In genomic region chr11:112782357-112783121, GRCm38 (mm10) we compare ENCODE assay signal across 8 mouse cellular contexts. TPM values are rescaled to one million over a fixed set of nuclear protein-coding genes. Genes with fewer than 3 reads are reported as not detected.
A peak's percentile ranks its signal among the peaks of the same experiment; 100 is the strongest.
DNase-seq lines count a peak whose midpoint lies in the region; ATAC-seq and TF ChIP-seq lines count a peak whose summit lies in the region.

No protein-coding gene starts in this region.

- DNase-seq in left cerebral cortex, adult 18-20 months (ENCODE audit: low spot score in 2 of 2): peak; percentile 11 to 50
- DNase-seq in left cerebral cortex, adult 9 months (ENCODE audit: low spot score in 2 of 2): no peak
- DNase-seq in gastrocnemius, postnatal 10 days: peak; percentile 68
- DNase-seq in lung, postnatal 10 days: peak; percentile 58
- DNase-seq in right cerebral cortex, postnatal 4 days: peak; percentile 36
- no peak for DNase-seq in spleen, postnatal 36 days (ENCODE audit: low spot score in 2 of 2)

- peak; percentile 53 for ATAC-seq in kidney, embryonic 16.5 days (ENCODE audit: low FRiP score, low TSS enrichment)

- H3K27ac ChIP-seq in bone marrow macrophage, adult 2 months (ENCODE audit: insufficient read depth, low read depth, low read length): no peak overlapping the region
- peak overlapping the region; percentile 87 for H3K27ac ChIP-seq in kidney, embryonic 16.5 days (ENCODE audit: low read length)

- H3K9me3 ChIP-seq in kidney, embryonic 16.5 days (ENCODE audit: low read length): no peaks in the 10 kb centered on the region

- H3K4me1 ChIP-seq in bone marrow macrophage, adult 2 months (ENCODE audit: control insufficient read depth, insufficient read depth, low read length): no peaks in the 10 kb centered on the region
- H3K4me1 ChIP-seq in kidney, embryonic 16.5 days (ENCODE audit: insufficient read depth, low read length): peaks cover 22% of the 10 kb centered on the region

- H3K4me2 ChIP-seq in kidney, embryonic 16.5 days (replicated peaks; ENCODE audit: low read depth, low read length): peak overlapping the region; percentile 95

- no peaks in the 10 kb centered on the region for H3K36me3 ChIP-seq in kidney, embryonic 16.5 days (ENCODE audit: insufficient read depth, low read length)

- peak overlapping the region; percentile 59 for H3K4me3 ChIP-seq in bone marrow macrophage, adult 2 months (ENCODE audit: insufficient read depth, low read length)
- H3K4me3 ChIP-seq in kidney, embryonic 16.5 days (ENCODE audit: low read length): peak overlapping the region; percentile 77

- under 1% methylated on average over 74 of the region's 75 CpGs for WGBS in kidney, embryonic 16.5 days

- TF ChIP-seq POLR2A in bone marrow macrophage, adult 2 months (IDR thresholded peaks at IDR 0.05; ENCODE audit: borderline replicate concordance, low read depth, low read length): no peak

- TF ChIP-seq CTCF in bone marrow macrophage, adult 2 months (IDR thresholded peaks at IDR 0.05; ENCODE audit: low read depth, low read length): no peak

- peaks cover 27% of the 10 kb centered on the region for H3K27me3 ChIP-seq in kidney, embryonic 16.5 days (ENCODE audit: insufficient read depth, low read length)

- H3K9ac ChIP-seq in kidney, embryonic 16.5 days (replicated peaks; ENCODE audit: low read length): peak overlapping the region; percentile 80

RNA-seq across cellular contexts. Expression of gene Sox9, which starts 0.5 kb away (rescaled TPM):
- 10 to 100 TPM; 22.8 to 24.2 TPM for total RNA-seq in left cerebral cortex, adult 18-20 months (2021)
- not detected in 2 replicates for polyA plus RNA-seq in bone marrow macrophage, adult 2 months (2012; ENCODE audit: insufficient read depth, insufficient read length, missing spikeins)
- total RNA-seq in gastrocnemius, postnatal 10 days (2021): 1 to 10 TPM; 2.1 to 2.7 TPM
- 28.0 and 31.9 TPM in 2 replicates for polyA plus RNA-seq in kidney, embryonic 16.5 days (2015; fragmentation: Nextera tagmentation; extraction: Ambion mirVana)

Comparison
In these comparisons a context has a peak if more than half of its experiments do, and no peak if none do; other contexts are left out.
1. DNase-seq: peak in left cerebral cortex, adult 18-20 months (2 of 2), gastrocnemius, postnatal 10 days (single experiment), lung, postnatal 10 days (single experiment) and right cerebral cortex, postnatal 4 days (single experiment); none in left cerebral cortex, adult 9 months (0 of 2) and spleen, postnatal 36 days (0 of 2).
2. RNA of gene Sox9, which starts 0.5 kb away (total RNA-seq): 22.8 to 24.2 TPM in left cerebral cortex, adult 18-20 months; 2.1 to 2.7 TPM in gastrocnemius, postnatal 10 days; every median in the first group is over 4 times any median in the second.